Mouse (Mus musculus) 3134 (cell line): ENCODE measurements around the gene Endou.

Source experiments
- DNase-seq: peaks from one replicate; pipeline ENCODE4 v3.0.0-alpha.2; 2011; ENCODE audit warnings: low spot score; ENCODE audit not compliant: insufficient read length; ENCODE audit errors: extremely low read depth

Endou gene

GRCm38 (mm10) chr15:97755361-97755760 lies 24.2 kb upstream of the Endou start:
- peak; percentile 37 for DNase-seq

GRCm38 (mm10) chr15:97754476-97754875 lies 23.3 kb upstream of the Endou start:
- no peak for DNase-seq

- no peak for DNase-seq
Observed at GRCm38 (mm10) chr15:97752491-97752890, 21.4 kb upstream of the Endou start.

- DNase-seq: no peak
Observed at GRCm38 (mm10) chr15:97751676-97752075, 20.5 kb upstream of the Endou start.

- peak; percentile 90 for DNase-seq
Observed at GRCm38 (mm10) chr15:97750697-97751096, 19.6 kb upstream of the Endou start.

- DNase-seq: no peak
Observed at GRCm38 (mm10) chr15:97749841-97750240, 18.7 kb upstream of the Endou start.

GRCm38 (mm10) chr15:97749397-97749796 lies 18.3 kb upstream of the Endou start:
- no peak for DNase-seq

GRCm38 (mm10) chr15:97748964-97749363 lies 17.8 kb upstream of the Endou start:
- no peak for DNase-seq

- no peak for DNase-seq
Observed at GRCm38 (mm10) chr15:97748309-97748708, 17.2 kb upstream of the Endou start.

- DNase-seq: no peak
Observed at GRCm38 (mm10) chr15:97747486-97747885, 16.3 kb upstream of the Endou start.

- DNase-seq: no peak
Observed at GRCm38 (mm10) chr15:97746748-97747147, 15.6 kb upstream of the Endou start.

- DNase-seq: no peak
Observed at GRCm38 (mm10) chr15:97746278-97746677, 15.1 kb upstream of the Endou start.

GRCm38 (mm10) chr15:97745331-97745730 lies 14.2 kb upstream of the Endou start:
- no peak for DNase-seq

GRCm38 (mm10) chr15:97744930-97745329 lies 13.8 kb upstream of the Endou start:
- DNase-seq: no peak

GRCm38 (mm10) chr15:97743961-97744525 lies 12.9 kb upstream of the Endou start:
- DNase-seq: no peak

GRCm38 (mm10) chr15:97743210-97743609 lies 12.1 kb upstream of the Endou start:
- no peak for DNase-seq

- no peak for DNase-seq
Observed at GRCm38 (mm10) chr15:97742600-97742999, 11.5 kb upstream of the Endou start.

GRCm38 (mm10) chr15:97742074-97742473 lies 10.9 kb upstream of the Endou start:
- no peak for DNase-seq

- no peak for DNase-seq
Observed at GRCm38 (mm10) chr15:97741662-97742061, 10.5 kb upstream of the Endou start.

- DNase-seq: no peak
Observed at GRCm38 (mm10) chr15:97740283-97740732, 9.2 kb upstream of the Endou start.

- DNase-seq: no peak
Observed at GRCm38 (mm10) chr15:97738923-97739322, 7.8 kb upstream of the Endou start.

GRCm38 (mm10) chr15:97731988-97732387 lies 849 bp upstream of the Endou start:
- no peak for DNase-seq

GRCm38 (mm10) chr15:97730365-97730764 lies 774 bp downstream of the Endou start:
- no peak for DNase-seq
